Mouse (Mus musculus) brain, embryonic 14.5 days (tissue): Measurements from ENCODE around the gene Dcpp2.
"Not testable (repeated sequence)": the region's sequence is repeated elsewhere in the genome, so short reads cannot be mapped to it uniquely, and the experiment has no call there.

Experiments used
- CTCF ChIP-seq: fragments of 200-500 bp; IDR thresholded peaks from 2 replicates; pipeline ENCODE4 v1.5.1; 2012; ENCODE audit warnings: inconsistent platforms, mild to moderate bottlenecking, moderate library complexity, borderline replicate concordance; ENCODE audit not compliant: insufficient read depth, insufficient read length; ENCODE audit errors: extremely low read depth
- POLR2A ChIP-seq: fragments of 200-500 bp; IDR thresholded peaks from 2 replicates; pipeline ENCODE4 v1.6.1; 2012; ENCODE audit warnings: mild to moderate bottlenecking, inconsistent platforms, borderline replicate concordance; ENCODE audit not compliant: poor library complexity, insufficient read depth, insufficient read length, severe bottlenecking; ENCODE audit errors: extremely low read depth

GRCm38 (mm10) chr17:23947486-23947885 is 66.8 kb downstream of the Dcpp2 start:
- TF ChIP-seq CTCF, POLR2A: not testable (repeated sequence)
